ENCODE assay signal across 12 mouse cellular contexts in the genomic region with DNA sequence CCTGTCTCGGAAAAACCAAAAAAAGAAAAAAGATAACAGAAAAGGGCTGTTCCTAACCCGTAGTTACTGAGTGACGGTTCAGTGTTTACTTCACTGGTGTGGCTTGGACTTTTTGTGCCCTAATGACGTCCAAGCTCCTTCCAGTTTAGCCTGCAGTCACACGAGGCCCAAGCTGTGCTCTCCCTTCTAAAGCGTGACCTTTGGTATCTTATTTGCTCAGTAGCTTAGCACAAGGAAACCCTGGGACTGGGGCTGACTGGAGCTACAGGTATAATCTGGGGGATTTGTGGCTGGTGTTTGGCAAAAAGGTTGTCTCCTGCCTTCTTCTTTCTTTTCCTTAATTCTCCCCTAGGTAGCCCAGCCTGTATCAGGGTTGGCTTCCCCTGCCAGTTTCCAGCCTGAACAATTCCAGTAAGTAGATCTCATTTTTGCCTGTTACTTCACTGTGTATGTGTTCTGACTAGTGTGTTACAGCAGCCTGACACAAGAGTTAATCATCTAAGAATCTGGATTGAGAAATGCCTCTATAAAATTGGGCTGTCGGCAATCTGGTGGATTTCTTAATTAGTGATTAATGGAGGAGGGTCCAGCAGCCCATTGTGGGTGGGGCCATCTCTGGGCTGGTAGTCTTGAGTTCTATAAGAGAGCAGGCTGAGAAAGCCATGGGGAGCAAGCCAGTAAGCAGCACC. TPM values are rescaled to one million over a fixed set of nuclear protein-coding genes. Genes with fewer than 3 reads are reported as not detected.
DNase-seq lines count a peak whose midpoint lies in the region; ATAC-seq and TF ChIP-seq lines count a peak whose summit lies in the region.
"Had no signal": no experiment of that assay in that cellular context is flagged by ENCODE, and none has a peak within 500 bp of the region (broad histone marks: within the 10 kb centered on the region; RNA-seq: fewer than 3 reads in every experiment).

No protein-coding gene starts in this region.

- peak; percentile 32 for DNase-seq in NIH3T3 (ENCODE audit: low read depth)
- DNase-seq in gonadal fat pad, adult 2 months (ENCODE audit: low read depth) = peak; percentile 66
- peak; percentile 19 for DNase-seq in kidney, postnatal 0 days (ENCODE audit: low spot score)
- DNase-seq in lung, postnatal 14 days = no peak
- no peak for DNase-seq in embryo, embryonic 9.5 days (ENCODE audit: extremely low spot score)
- DNase-seq: adrenal gland, postnatal 14 days; right cerebral cortex, postnatal 14 days had no signal

- H3K4me3 ChIP-seq in kidney, postnatal 0 days (replicated peaks; ENCODE audit: low read depth, low read length) = no peak overlapping the region
- no peak overlapping the region for H3K4me3 ChIP-seq in liver, embryonic 15.5 days (replicated peaks)
- H3K4me3 ChIP-seq in forebrain, embryonic 12.5 days (replicated peaks) = no peak overlapping the region
- no peak overlapping the region for H3K4me3 ChIP-seq in forebrain, embryonic 16.5 days (replicated peaks; ENCODE audit: low read length)
- H3K4me3 ChIP-seq: embryonic facial prominence, embryonic 15.5 days; left cerebral cortex, adult 2 months had no signal

- no peaks in the 10 kb centered on the region for H3K9me3 ChIP-seq in kidney, postnatal 0 days (replicated peaks; ENCODE audit: low read length)
- no peaks in the 10 kb centered on the region for H3K9me3 ChIP-seq in liver, embryonic 15.5 days (replicated peaks)
- H3K9me3 ChIP-seq in forebrain, embryonic 12.5 days = no peaks in the 10 kb centered on the region
- H3K9me3 ChIP-seq in forebrain, embryonic 16.5 days (ENCODE audit: control insufficient read depth, low read length) = no peaks in the 10 kb centered on the region
- H3K9me3 ChIP-seq: embryonic facial prominence, embryonic 15.5 days had no signal

- H3K4me1 ChIP-seq in kidney, postnatal 0 days (replicated peaks; ENCODE audit: insufficient read depth, low read length) = 0 out of 2 replicates have a peak, but pooled peaks cover 3% of the 10 kb centered on the region
- peaks cover 17% of the 10 kb centered on the region for H3K4me1 ChIP-seq in liver, embryonic 15.5 days (replicated peaks)
- peaks cover 8% of the 10 kb centered on the region; the same call in 1 of the 2 replicates for H3K4me1 ChIP-seq in forebrain, embryonic 12.5 days
- H3K4me1 ChIP-seq in forebrain, embryonic 16.5 days (replicated peaks; ENCODE audit: control insufficient read depth, insufficient read depth, low read length) = peaks cover 6% of the 10 kb centered on the region; the same call in 1 of the 2 replicates

- peak overlapping the region; percentile 80 for H3K27ac ChIP-seq in kidney, postnatal 0 days
- peak overlapping the region; percentile 65 for H3K27ac ChIP-seq in liver, embryonic 15.5 days (replicated peaks)
- no peak overlapping the region for H3K27ac ChIP-seq in forebrain, embryonic 12.5 days
- H3K27ac ChIP-seq in forebrain, embryonic 16.5 days (ENCODE audit: low read length) = no peak overlapping the region
- H3K27ac ChIP-seq: embryonic facial prominence, embryonic 15.5 days; left cerebral cortex, adult 2 months had no signal

- WGBS in kidney, postnatal 0 days = 54% methylated on average over 7 of the region's 7 CpGs
- WGBS in liver, embryonic 15.5 days (ENCODE audit: insufficient replicate concordance) = 38% methylated on average over 7 of the region's 7 CpGs
- WGBS in forebrain, embryonic 12.5 days = 68% methylated on average over 7 of the region's 7 CpGs
- WGBS in forebrain, embryonic 16.5 days = 68% methylated on average over 7 of the region's 7 CpGs

- no peak overlapping the region for H3K4me2 ChIP-seq in kidney, postnatal 0 days (ENCODE audit: low read length)
- peak overlapping the region; percentile 6; the same call in 1 of the 2 replicates for H3K4me2 ChIP-seq in liver, embryonic 15.5 days
- no peak overlapping the region for H3K4me2 ChIP-seq in forebrain, embryonic 12.5 days
- no peak overlapping the region for H3K4me2 ChIP-seq in forebrain, embryonic 16.5 days (ENCODE audit: low read length)
- H3K4me2 ChIP-seq: embryonic facial prominence, embryonic 15.5 days had no signal

- no peak overlapping the region for H3K9ac ChIP-seq in kidney, postnatal 0 days (ENCODE audit: low read depth, low read length)
- H3K9ac ChIP-seq in liver, embryonic 15.5 days = no peak overlapping the region
- H3K9ac ChIP-seq in forebrain, embryonic 12.5 days = no peak overlapping the region
- no peak overlapping the region for H3K9ac ChIP-seq in forebrain, embryonic 16.5 days (replicated peaks; ENCODE audit: low read depth, low read length)
- H3K9ac ChIP-seq: embryonic facial prominence, embryonic 15.5 days had no signal

- peak; percentile 79 for ATAC-seq in kidney, postnatal 0 days (replicated peaks; ENCODE audit: low FRiP score, low read depth)
- peak; percentile 60 for ATAC-seq in liver, embryonic 15.5 days (ENCODE audit: insufficient read depth)
- no peak for ATAC-seq in forebrain, embryonic 12.5 days (ENCODE audit: low FRiP score)
- ATAC-seq in forebrain, embryonic 16.5 days = no peak

- no peak for TF ChIP-seq CTCF in kidney, postnatal 0 days (IDR thresholded peaks at IDR 0.05; ENCODE audit: low read depth)

- no peaks in the 10 kb centered on the region for H3K36me3 ChIP-seq in kidney, postnatal 0 days (ENCODE audit: insufficient read depth, low read length)
- 0 out of 2 replicates have a peak, but pooled peaks cover 3% of the 10 kb centered on the region for H3K36me3 ChIP-seq in liver, embryonic 15.5 days (replicated peaks)
- H3K36me3 ChIP-seq in forebrain, embryonic 12.5 days (replicated peaks) = 0 out of 2 replicates have a peak, but pooled peaks cover 3% of the 10 kb centered on the region
- no peaks in the 10 kb centered on the region for H3K36me3 ChIP-seq in forebrain, embryonic 16.5 days (ENCODE audit: control insufficient read depth, insufficient read depth)

- no peaks in the 10 kb centered on the region for H3K27me3 ChIP-seq in kidney, postnatal 0 days (ENCODE audit: insufficient read depth, low read length)
- H3K27me3 ChIP-seq in liver, embryonic 15.5 days = no peaks in the 10 kb centered on the region
- H3K27me3 ChIP-seq in forebrain, embryonic 12.5 days = no peaks in the 10 kb centered on the region
- H3K27me3 ChIP-seq in forebrain, embryonic 16.5 days (replicated peaks; ENCODE audit: control insufficient read depth, insufficient read depth, low read length) = no peaks in the 10 kb centered on the region
- H3K27me3 ChIP-seq: embryonic facial prominence, embryonic 15.5 days had no signal

RNA-seq across cellular contexts. Expression of gene Phyh, which starts 3.8 kb away (rescaled TPM):
- polyA plus RNA-seq in gonadal fat pad, adult 2 months (2012; rRNA removed) = 74.3 and 75.3 TPM in 2 replicates
- 159 and 164 TPM in 2 replicates for polyA plus RNA-seq in kidney, postnatal 0 days (2015; fragmentation: Nextera tagmentation; extraction: Ambion mirVana)
- 92.8 and 103 TPM in 2 replicates for polyA plus RNA-seq in liver, embryonic 15.5 days (2015; fragmentation: Nextera tagmentation; extraction: Ambion mirVana)
- polyA plus RNA-seq in forebrain, embryonic 12.5 days (2016; fragmentation: Nextera tagmentation; extraction: Ambion mirVana) = 43.4 and 44.0 TPM in 2 replicates
- polyA plus RNA-seq in forebrain, embryonic 16.5 days (2015; fragmentation: Nextera tagmentation; extraction: Ambion mirVana) = 47.6 and 58.1 TPM in 2 replicates

RNA-seq across cellular contexts. Expression of gene Sephs1, which starts 41.3 kb away (rescaled TPM):
- 25.6 and 27.6 TPM in 2 replicates for polyA plus RNA-seq in gonadal fat pad, adult 2 months (2012; rRNA removed)
- 54.6 and 59.8 TPM in 2 replicates for polyA plus RNA-seq in kidney, postnatal 0 days (2015; fragmentation: Nextera tagmentation; extraction: Ambion mirVana)
- 25.9 and 27.9 TPM in 2 replicates for polyA plus RNA-seq in liver, embryonic 15.5 days (2015; fragmentation: Nextera tagmentation; extraction: Ambion mirVana)
- 132 TPM in 2 replicates for polyA plus RNA-seq in forebrain, embryonic 12.5 days (2016; fragmentation: Nextera tagmentation; extraction: Ambion mirVana)
- polyA plus RNA-seq in forebrain, embryonic 16.5 days (2015; fragmentation: Nextera tagmentation; extraction: Ambion mirVana) = 77.4 and 85.6 TPM in 2 replicates

RNA-seq across cellular contexts. Expression of gene Ucma, which starts 53.3 kb away (rescaled TPM):
- polyA plus RNA-seq in gonadal fat pad, adult 2 months (2012; rRNA removed) = 0.20 TPM in 1 of 2 replicates, not detected in the other
- not detected in 2 replicates for polyA plus RNA-seq in kidney, postnatal 0 days (2015; fragmentation: Nextera tagmentation; extraction: Ambion mirVana)
- polyA plus RNA-seq in liver, embryonic 15.5 days (2015; fragmentation: Nextera tagmentation; extraction: Ambion mirVana) = 0.30 TPM in 1 of 2 replicates, not detected in the other
- 0.55 TPM in 1 of 2 replicates, not detected in the other for polyA plus RNA-seq in forebrain, embryonic 12.5 days (2016; fragmentation: Nextera tagmentation; extraction: Ambion mirVana)
- 0.71 TPM in 1 of 2 replicates, not detected in the other for polyA plus RNA-seq in forebrain, embryonic 16.5 days (2015; fragmentation: Nextera tagmentation; extraction: Ambion mirVana)

Comparison
In these comparisons a context has a peak if more than half of its experiments do, and no peak if none do; other contexts are left out.
1. DNase-seq: peak in NIH3T3 (single experiment), gonadal fat pad, adult 2 months (single experiment) and kidney, postnatal 0 days (single experiment); none in lung, postnatal 14 days (single experiment) and embryo, embryonic 9.5 days (single experiment).
2. ATAC-seq: peak in kidney, postnatal 0 days (single experiment) and liver, embryonic 15.5 days (single experiment); none in forebrain, embryonic 12.5 days (single experiment) and forebrain, embryonic 16.5 days (single experiment).
3. H3K27ac ChIP-seq: peak in kidney, postnatal 0 days (single experiment) and liver, embryonic 15.5 days (single experiment); none in forebrain, embryonic 12.5 days (single experiment) and forebrain, embryonic 16.5 days (single experiment).